In genomic region chr4:152008622-152009075, GRCm38 (mm10) we compare ENCODE assay signal across 8 mouse cellular contexts. TPM values are rescaled to one million over a fixed set of nuclear protein-coding genes. Genes with fewer than 3 reads are reported as not detected.
A peak's percentile ranks its signal among the peaks of the same experiment; 100 is the strongest.
DNase-seq lines count a peak whose midpoint lies in the region; ATAC-seq lines count a peak whose summit lies in the region.

Klhl21 (plus strand) TSS chr4:152008803.

- peak within 1 kb of the TSS; percentile 71 for H3K4me3 ChIP-seq in hindbrain, embryonic 11.5 days (ENCODE audit: low read depth, low read length)

- no peaks in the 10 kb centered on the region for H3K9me3 ChIP-seq in hindbrain, embryonic 11.5 days (ENCODE audit: control insufficient read depth, low read length)

- H3K4me1 ChIP-seq in hindbrain, embryonic 11.5 days (replicated peaks; ENCODE audit: control insufficient read depth, insufficient read depth, low read length) = peaks cover 9% of the 10 kb centered on the region

- DNase-seq in MN1 (ENCODE audit: low spot score) = peak; percentile 94
- DNase-seq in cerebellum, adult 9-10 months = peak; percentile 93
- DNase-seq in frontal cortex, adult 2 months (ENCODE audit: extremely low spot score in 1 of 2, low spot score in 1 of 2) = peak; percentile 88 to 95
- peak; percentile 94 for DNase-seq in hindbrain, embryonic 11.5 days (ENCODE audit: low spot score)
- peak; percentile 91 to 94 for DNase-seq in layer of hippocampus, postnatal 14 days (ENCODE audit: low spot score in 2 of 2)
- DNase-seq in lung, postnatal 14 days = peak; percentile 96
- peak; percentile 74 for DNase-seq in retina, adult 2 months (ENCODE audit: low read depth, low spot score)
- peak; percentile 91 for DNase-seq in thymus, postnatal 36 days

- peak; percentile 91 for ATAC-seq in hindbrain, embryonic 11.5 days (ENCODE audit: low FRiP score)

- H3K36me3 ChIP-seq in hindbrain, embryonic 11.5 days (ENCODE audit: control insufficient read depth, insufficient read depth, low read length) = no peaks in the 10 kb centered on the region

- H3K4me2 ChIP-seq in hindbrain, embryonic 11.5 days (replicated peaks; ENCODE audit: low read depth, low read length) = peak within 1 kb of the TSS; percentile 100

- under 1% methylated on average over 43 of the region's 45 CpGs for WGBS in hindbrain, embryonic 11.5 days

- peaks cover 21% of the 10 kb centered on the region for H3K27me3 ChIP-seq in hindbrain, embryonic 11.5 days (ENCODE audit: control insufficient read depth, insufficient read depth, low read length)

- H3K27ac ChIP-seq in hindbrain, embryonic 11.5 days (ENCODE audit: low read depth, low read length) = peak within 1 kb of the TSS; percentile 51; the same call in 1 of the 2 replicates

- peak within 1 kb of the TSS; percentile 62 for H3K9ac ChIP-seq in hindbrain, embryonic 11.5 days (ENCODE audit: low read depth, low read length)

RNA-seq across cellular contexts. Expression of gene Klhl21, which starts in this region (rescaled TPM):
- polyA plus RNA-seq in frontal cortex, adult 2 months (2012; rRNA removed) = 11.2 and 12.1 TPM in 2 replicates
- 2.7 and 3.0 TPM in 2 replicates for polyA plus RNA-seq in hindbrain, embryonic 11.5 days (2014; fragmentation: Nextera tagmentation; extraction: Ambion mirVana)
- total RNA-seq in layer of hippocampus, postnatal 14 days (2021) = 10 to 100 TPM; 16.4 to 18.6 TPM

Comparison
In these comparisons a context has a peak if more than half of its experiments do, and no peak if none do; other contexts are left out.
1. Peak in every context shown above with its lines: DNase-seq, ATAC-seq, H3K4me3 ChIP-seq and H3K27ac ChIP-seq.